Mouse (Mus musculus) heart, embryonic 12.5 days (tissue): ENCODE measurements around the gene Lipe. TPM values are rescaled to one million over a fixed set of nuclear protein-coding genes. Genes with fewer than 3 reads are reported as not detected.

ENCODE experiments used
- ATAC-seq: fragments of 200-750 bp; cut with Nextera tagmentation; 2 replicates; pipeline ENCODE4 v1.8.0; 2017; ENCODE audit warnings: moderate TSS enrichment, moderate library complexity; ENCODE audit not compliant: insufficient number of reproducible peaks, low FRiP score
- H3K27ac ChIP-seq: fragments of 300-500 bp; sonication (generic); 2 replicates; pipeline ENCODE4 v1.5.1; 2016; ENCODE audit warnings: mild to moderate bottlenecking, moderate library complexity; ENCODE audit not compliant: poor library complexity, severe bottlenecking
- H3K27me3 ChIP-seq: fragments of 300-500 bp; sonication (generic); replicated peaks from 2 replicates; pipeline ENCODE4 v1.6.1; 2016; ENCODE audit warnings: mild to moderate bottlenecking, moderate library complexity
- H3K36me3 ChIP-seq: fragments of 300-500 bp; sonication (generic); 2 replicates; pipeline ENCODE4 v1.6.1; 2016; ENCODE audit warnings: mild to moderate bottlenecking, moderate library complexity
- H3K4me1 ChIP-seq: fragments of 300-500 bp; sonication (generic); replicated peaks from 2 replicates; pipeline ENCODE4 v1.6.1; 2016; ENCODE audit warnings: mild to moderate bottlenecking
- H3K4me2 ChIP-seq: fragments of 300-500 bp; sonication (generic); 2 replicates; pipeline ENCODE4 v1.6.1; 2016; ENCODE audit warnings: mild to moderate bottlenecking, moderate library complexity
- H3K4me3 ChIP-seq: fragments of 300-500 bp; sonication (generic); 2 replicates; pipeline ENCODE4 v1.5.1; 2016; ENCODE audit warnings: mild to moderate bottlenecking
- H3K9ac ChIP-seq: fragments of 300-500 bp; sonication (generic); 2 replicates; pipeline ENCODE4 v1.6.1; 2016; ENCODE audit warnings: mild to moderate bottlenecking, moderate library complexity
- H3K9me3 ChIP-seq: fragments of 300-500 bp; sonication (generic); replicated peaks from 2 replicates; pipeline ENCODE4 v1.6.1; 2016; ENCODE audit warnings: mild to moderate bottlenecking, moderate library complexity
- WGBS: fragments of 180-500 bp; shearing (Covaris S2); methylation state at CpG from one replicate; pipeline ENCODE4 v1.1.7; 2016; 5-methylcytosine and 5-hydroxymethylcytosine counted together
- polyA plus RNA-seq: library from polyadenylated mRNA; unstranded; fragments of >200 nt; fragmentation: Nextera tagmentation; extraction: Ambion mirVana; gene quantifications from 2 replicates; pipeline ENCODE4 v1.2.1, GENCODE M21; 2016

Gene Lipe
- polyA plus RNA-seq, 1 experiment from 2014 or later = 4.1 TPM

DNA sequence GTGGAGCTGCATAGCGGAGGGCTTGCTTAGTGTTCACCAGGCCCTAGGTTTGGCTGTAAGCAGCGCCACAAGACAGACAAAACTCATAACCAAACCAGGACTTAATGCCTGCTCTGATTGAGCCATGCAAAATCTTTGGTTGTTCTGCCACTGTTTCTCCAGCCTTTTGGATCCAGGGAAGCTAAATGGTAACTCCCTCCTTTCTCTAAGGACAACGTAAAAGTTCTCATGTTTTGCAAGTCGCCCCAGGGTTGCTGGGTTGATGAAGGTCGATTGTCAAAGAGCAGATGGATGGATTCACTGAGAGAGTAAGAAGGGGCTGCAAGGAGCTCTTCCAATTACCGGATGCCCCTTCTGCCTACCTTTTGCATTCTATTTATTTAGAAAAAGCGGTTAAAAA is 3.8 kb downstream of the Lipe start:
- Histone ChIP-seq H3K4me2 (peak overlapping the region; percentile 84), H3K4me3 (peak overlapping the region; percentile 63), H3K27me3 (no peaks in the 10 kb centered on the region), H3K27ac (no peak overlapping the region), H3K4me1 (peaks cover 28% of the 10 kb centered on the region), H3K36me3 (no peaks in the 10 kb centered on the region), H3K9me3 (no peaks in the 10 kb centered on the region), H3K9ac (peak overlapping the region; percentile 78)
- no peak for ATAC-seq
- WGBS = 23% methylated on average over 7 of the region's 7 CpGs

DNA sequence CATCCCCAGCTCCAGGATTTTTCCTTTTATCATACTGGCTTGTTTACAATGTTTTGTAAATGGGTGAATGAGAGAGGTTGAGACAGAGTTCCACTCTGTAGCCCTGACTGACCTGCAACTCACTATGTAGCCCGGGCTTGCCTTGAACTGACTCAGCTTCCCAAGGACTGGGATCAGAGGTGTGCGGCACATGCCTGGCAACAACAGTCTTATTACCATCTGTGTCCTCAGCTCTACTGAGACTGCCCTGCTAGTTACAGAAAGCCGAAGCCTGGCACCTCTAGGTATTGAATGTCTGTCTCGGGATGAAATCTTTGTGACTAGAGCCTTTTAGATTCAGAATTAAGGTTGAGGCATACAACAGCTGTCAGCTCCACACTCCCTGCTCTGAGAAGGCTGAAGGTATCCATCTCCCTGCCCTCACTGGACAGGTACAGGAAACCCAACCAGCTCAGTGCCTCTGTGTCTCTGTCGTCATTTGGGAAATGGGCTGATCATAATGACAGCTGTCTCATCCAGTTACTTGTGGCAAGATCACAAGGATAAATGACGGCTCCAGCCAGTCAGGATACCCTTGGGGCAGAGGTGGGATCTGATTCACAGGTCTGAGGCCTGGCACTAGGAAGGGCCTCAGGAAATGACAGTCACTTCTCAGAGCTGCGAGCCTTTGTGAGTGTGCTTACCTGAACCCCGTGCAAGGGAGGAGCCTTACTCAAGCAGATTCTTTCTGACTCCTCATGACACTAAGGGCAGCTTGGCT is 4.9 kb downstream of the Lipe start:
- Histone ChIP-seq H3K4me1 (peaks cover 28% of the 10 kb centered on the region), H3K36me3 (peaks cover 3% of the 10 kb centered on the region; the same call in 1 of the 2 replicates), H3K9ac (no peak overlapping the region), H3K4me2 (peak overlapping the region; percentile 84), H3K4me3 (no peak overlapping the region), H3K27me3 (no peaks in the 10 kb centered on the region), H3K9me3 (no peaks in the 10 kb centered on the region), H3K27ac (no peak overlapping the region)
- 78% methylated on average over 8 of the region's 8 CpGs for WGBS
- ATAC-seq = no peak

DNA sequence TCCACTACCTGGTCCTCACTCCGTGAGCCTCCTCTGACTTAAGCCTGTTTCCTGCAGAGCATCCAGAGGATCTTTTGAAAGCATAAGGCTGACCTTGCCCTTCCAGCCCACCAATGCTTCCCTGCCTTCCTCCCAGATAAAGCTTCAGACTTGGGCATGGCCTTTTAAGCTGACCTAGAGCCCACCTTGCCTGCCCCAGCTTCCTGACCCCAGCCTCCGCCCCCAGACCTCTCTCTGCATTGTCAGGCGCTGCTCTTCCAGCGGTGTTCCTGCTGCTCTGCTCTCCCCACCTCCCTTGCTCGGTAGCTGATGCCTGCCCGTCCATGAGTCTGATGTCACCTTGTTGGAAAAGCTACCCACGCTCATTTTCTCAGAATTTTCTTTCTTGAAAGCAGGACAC is 5.7 kb downstream of the Lipe start:
- H3K4me2 ChIP-seq = no peak overlapping the region
- H3K4me3 ChIP-seq = no peak overlapping the region
- ATAC-seq = no peak
- H3K36me3 ChIP-seq = peaks cover 10% of the 10 kb centered on the region
- peaks cover 28% of the 10 kb centered on the region for H3K4me1 ChIP-seq
- no peak overlapping the region for H3K27ac ChIP-seq
- no peaks in the 10 kb centered on the region for H3K9me3 ChIP-seq
- WGBS = 58% methylated on average over 7 of the region's 7 CpGs
- H3K27me3 ChIP-seq = no peaks in the 10 kb centered on the region
- no peak overlapping the region for H3K9ac ChIP-seq

DNA sequence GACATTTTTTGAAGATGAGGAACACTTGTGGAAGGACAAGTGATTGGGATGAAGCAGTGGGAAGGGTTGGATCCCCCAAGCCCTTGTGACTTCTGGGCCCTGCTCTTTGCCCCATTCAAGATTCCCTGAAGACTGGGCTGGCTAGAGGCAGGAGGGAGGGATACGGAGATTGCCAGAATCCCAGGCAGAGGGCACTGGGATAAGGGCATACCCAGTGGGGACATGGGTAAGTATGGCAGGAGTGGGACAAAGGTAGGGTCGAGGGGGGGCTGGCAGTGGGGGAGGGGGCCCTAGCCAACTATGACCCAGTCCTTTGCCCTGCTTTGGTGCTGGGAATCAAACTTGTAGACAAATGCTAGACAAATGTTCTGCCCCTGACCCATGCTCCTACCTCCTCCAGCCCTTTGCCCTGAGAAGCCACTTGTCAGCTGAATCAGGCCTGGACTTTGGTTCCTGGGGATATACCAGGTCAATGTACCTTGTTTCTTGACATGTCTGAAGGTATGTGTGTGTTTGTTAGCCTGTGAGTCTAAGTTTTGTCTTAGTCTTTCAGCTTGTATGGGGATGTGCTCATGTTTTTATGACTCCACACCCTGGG is 6.6 kb downstream of the Lipe start:
- Histone ChIP-seq H3K4me2 (no peak overlapping the region), H3K4me3 (no peak overlapping the region), H3K9me3 (no peaks in the 10 kb centered on the region), H3K9ac (no peak overlapping the region), H3K27ac (no peak overlapping the region), H3K27me3 (no peaks in the 10 kb centered on the region), H3K36me3 (peaks cover 15% of the 10 kb centered on the region), H3K4me1 (peaks cover 31% of the 10 kb centered on the region)
- no peak for ATAC-seq
- WGBS = 72% methylated on average over 2 of the region's 2 CpGs

DNA sequence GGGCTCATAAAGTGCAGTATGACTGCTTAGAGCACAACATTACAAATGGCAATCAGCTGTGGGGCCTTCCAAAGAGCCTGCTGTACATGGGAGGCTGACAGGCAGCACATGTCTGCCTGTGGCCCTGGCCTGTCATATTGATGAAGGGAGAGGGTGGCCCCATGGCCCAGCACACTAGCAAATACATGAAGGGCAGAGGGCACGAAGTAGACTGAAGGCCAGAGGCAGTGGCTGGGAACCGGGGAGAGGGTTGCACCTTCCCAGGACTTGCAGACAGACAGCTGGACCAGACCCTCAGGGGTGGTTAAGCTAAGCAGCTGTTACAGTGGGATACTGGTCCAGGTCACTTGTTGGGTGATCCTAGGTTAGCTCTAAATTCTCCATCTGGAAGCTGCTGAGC is 7.5 kb downstream of the Lipe start:
- H3K36me3 ChIP-seq = peaks cover 15% of the 10 kb centered on the region
- no peak for ATAC-seq
- WGBS = 63% methylated on average over 2 of the region's 2 CpGs
- no peak overlapping the region for H3K4me2 ChIP-seq
- H3K9ac ChIP-seq = no peak overlapping the region
- no peak overlapping the region for H3K27ac ChIP-seq
- H3K4me1 ChIP-seq = peaks cover 38% of the 10 kb centered on the region
- H3K9me3 ChIP-seq = no peaks in the 10 kb centered on the region
- H3K4me3 ChIP-seq = no peak overlapping the region
- no peaks in the 10 kb centered on the region for H3K27me3 ChIP-seq

DNA sequence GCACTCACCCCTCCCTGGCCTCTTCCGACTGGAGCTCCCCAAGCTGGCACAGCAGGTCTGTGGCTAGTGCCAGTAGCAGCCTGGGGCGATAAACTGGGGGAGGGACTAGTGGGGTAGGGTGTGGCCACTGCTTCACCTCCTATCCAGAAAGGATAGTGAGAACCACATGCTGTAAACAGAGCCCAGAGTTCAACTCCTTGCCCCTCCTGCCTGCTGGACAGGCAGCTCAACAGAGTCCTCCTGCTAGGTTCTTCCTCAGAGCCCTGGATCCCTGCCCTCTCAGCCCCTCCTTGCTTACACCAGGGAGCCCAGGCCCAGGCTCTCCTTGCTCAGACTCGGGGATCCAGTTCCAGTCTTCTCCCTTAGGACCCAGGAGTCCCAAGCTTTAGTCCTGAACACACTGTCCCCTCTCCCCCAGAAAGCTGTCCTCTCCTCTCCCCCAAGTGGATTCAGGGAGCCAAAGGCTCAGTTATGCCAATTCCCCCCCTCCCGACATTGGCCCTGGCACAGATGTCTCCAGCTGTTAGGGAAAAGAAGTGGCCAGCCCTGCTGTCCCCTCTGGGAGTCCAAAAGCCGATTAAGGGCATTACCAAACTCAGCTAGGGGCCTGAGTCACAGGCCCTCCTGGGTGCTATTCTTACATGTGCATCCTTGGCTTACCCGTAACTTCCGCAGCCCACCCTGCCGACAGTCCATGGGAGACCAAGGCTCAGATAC is 8.3 kb downstream of the Lipe start:
- Histone ChIP-seq H3K27ac (no peak overlapping the region), H3K4me2 (no peak overlapping the region), H3K9ac (peak overlapping the region; percentile 32; the same call in 1 of the 2 replicates), H3K9me3 (no peaks in the 10 kb centered on the region), H3K36me3 (peaks cover 22% of the 10 kb centered on the region), H3K4me1 (peaks cover 44% of the 10 kb centered on the region), H3K27me3 (no peaks in the 10 kb centered on the region), H3K4me3 (no peak overlapping the region)
- 45% methylated on average over 8 of the region's 8 CpGs for WGBS
- ATAC-seq = no peak; the same call in 1 of the 2 replicates

DNA sequence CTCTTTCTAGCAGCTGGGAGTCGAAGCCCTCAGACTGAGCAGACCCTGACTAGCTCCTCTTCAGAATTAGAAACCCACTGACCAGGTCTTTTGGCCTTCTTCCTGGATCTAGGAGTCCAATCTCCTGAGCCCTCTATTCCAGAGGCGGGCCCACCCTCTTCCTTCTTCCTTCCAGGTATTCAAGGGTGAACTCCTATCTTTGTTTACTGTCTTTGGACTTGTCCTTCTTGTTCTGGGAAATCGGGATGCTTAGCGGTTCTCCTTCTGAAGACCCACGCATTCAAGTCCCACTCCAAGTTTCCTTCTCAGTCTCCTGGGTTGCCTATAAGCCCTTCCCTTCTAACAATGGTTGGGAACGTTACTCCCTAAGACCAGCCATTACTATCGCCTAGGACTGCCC is 9.6 kb downstream of the Lipe start:
- WGBS = 68% methylated on average over 7 of the region's 7 CpGs
- H3K27me3 ChIP-seq = no peaks in the 10 kb centered on the region
- H3K4me1 ChIP-seq = peaks cover 33% of the 10 kb centered on the region
- no peak overlapping the region for H3K27ac ChIP-seq
- no peak for ATAC-seq
- no peak overlapping the region for H3K4me3 ChIP-seq
- no peak overlapping the region for H3K4me2 ChIP-seq
- peaks cover 34% of the 10 kb centered on the region for H3K36me3 ChIP-seq
- no peaks in the 10 kb centered on the region for H3K9me3 ChIP-seq
- no peak overlapping the region for H3K9ac ChIP-seq

DNA sequence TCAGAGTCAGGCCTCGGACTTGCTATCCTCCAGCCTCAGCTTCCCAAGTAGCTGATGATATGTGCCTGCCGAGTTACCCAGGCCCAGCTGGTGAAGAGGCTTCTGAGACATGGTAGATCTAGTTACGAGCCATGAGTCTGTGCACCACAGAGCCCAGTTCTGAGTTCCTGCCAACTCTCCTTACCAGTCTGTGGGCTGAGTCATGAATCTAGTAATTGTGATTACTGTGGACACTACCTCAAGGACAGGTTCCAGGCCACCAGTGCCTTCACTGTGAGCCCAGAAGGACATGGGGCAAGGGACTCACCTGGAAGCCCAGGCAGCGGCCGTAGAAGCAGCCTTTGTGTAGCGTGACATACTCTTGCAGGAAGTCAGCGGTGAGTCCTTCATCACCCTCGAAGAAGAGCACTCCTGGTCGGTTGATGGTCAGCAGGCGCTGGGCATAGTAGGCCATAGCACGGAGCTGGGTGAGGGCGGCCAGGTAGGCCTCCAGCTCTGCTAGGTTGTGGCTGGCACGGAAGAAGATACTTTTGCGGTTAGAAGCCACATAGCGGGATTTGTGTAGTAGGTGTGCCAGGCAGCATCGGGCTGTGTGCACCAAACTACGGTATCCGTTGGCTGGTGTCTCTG is 10.6 kb downstream of the Lipe start:
- no peak overlapping the region for H3K4me2 ChIP-seq

DNA sequence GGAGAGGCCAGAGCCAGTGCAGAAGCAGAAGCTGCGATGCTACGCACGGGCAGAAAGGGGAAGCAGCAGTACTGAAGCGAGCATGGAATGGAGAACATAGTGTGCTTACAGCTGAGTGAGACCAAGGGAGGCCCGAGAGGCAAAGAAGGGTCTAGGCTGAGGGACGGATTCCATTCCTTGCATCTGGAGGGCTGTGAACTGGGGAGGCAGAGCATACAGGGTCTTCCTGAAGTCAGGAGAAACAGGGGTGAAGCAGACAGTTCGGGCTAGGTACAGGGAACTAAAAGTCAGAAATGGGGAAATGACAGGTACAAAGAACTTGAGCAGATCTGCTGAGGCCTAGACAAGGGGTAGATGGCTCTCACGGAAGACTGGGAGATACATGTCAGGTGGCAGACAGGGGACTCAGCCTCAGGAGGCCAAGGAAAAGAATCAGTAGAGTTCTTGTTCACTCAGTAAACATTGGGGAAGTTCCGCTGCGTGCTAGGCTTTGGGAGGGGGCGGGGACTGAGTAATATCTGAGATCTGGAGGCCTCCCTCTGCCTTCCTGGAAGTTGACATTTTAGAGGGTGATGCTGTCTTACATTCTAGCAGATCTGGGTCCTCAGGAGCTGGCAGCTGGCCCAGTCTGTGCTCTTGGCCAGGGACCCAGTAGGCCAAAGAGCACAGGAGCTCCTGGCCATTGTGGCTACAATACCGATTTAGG is 12.5 kb downstream of the Lipe start:
- Histone ChIP-seq H3K9ac (no peak overlapping the region), H3K27me3 (no peaks in the 10 kb centered on the region), H3K36me3 (peaks cover 52% of the 10 kb centered on the region), H3K4me1 (peaks cover 31% of the 10 kb centered on the region), H3K4me2 (peak overlapping the region; percentile 16; the same call in 1 of the 2 replicates), H3K9me3 (no peaks in the 10 kb centered on the region), H3K4me3 (no peak overlapping the region), H3K27ac (peak overlapping the region; percentile 74)
- peak; percentile 78 for ATAC-seq
- 68% methylated on average over 12 of the region's 12 CpGs for WGBS

More for the DNA sequence above, 10.6 kb downstream of the Lipe start:
- 87% methylated on average over 18 of the region's 18 CpGs for WGBS
- peaks cover 41% of the 10 kb centered on the region for H3K36me3 ChIP-seq
- H3K27me3 ChIP-seq = no peaks in the 10 kb centered on the region
- H3K9me3 ChIP-seq = no peaks in the 10 kb centered on the region
- H3K27ac ChIP-seq = no peak overlapping the region
- peaks cover 31% of the 10 kb centered on the region for H3K4me1 ChIP-seq
- no peak for ATAC-seq
- H3K4me3 ChIP-seq = no peak overlapping the region
- H3K9ac ChIP-seq = no peak overlapping the region

DNA sequence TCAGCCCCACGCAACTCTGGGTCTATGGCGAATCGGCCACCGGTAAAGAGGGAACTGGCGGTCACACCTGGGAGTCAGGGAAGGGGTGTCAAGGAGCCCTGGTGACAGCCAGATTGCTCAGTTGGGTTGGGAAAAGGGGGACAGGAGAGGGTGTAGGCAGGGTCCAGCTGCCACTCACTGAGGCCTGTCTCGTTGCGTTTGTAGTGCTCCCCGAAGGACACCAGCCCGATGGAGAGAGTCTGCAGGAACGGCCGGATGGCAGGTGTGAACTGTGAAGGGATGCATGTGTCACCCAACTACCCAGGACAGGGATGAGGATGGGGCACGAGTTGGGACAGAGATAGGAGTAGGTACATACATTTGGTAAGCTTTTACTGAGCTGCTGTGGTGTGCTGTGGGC is 13.3 kb downstream of the Lipe start:
- Histone ChIP-seq H3K9me3 (no peaks in the 10 kb centered on the region), H3K27me3 (no peaks in the 10 kb centered on the region), H3K4me3 (no peak overlapping the region), H3K27ac (no peak overlapping the region), H3K4me1 (peaks cover 31% of the 10 kb centered on the region), H3K36me3 (peaks cover 52% of the 10 kb centered on the region), H3K4me2 (no peak overlapping the region), H3K9ac (no peak overlapping the region)
- whole genome bisulfite sequencing = 85% methylated on average over 12 of the region's 12 CpGs
- ATAC-seq = no peak
